Mouse (Mus musculus) heart, postnatal 0 days (tissue): ENCODE measurements at regions not wholly inside any gene's neighbourhood (a gene's known extent, or its start where the extent isn't known, plus 50 kb on each side); places are given as distances from the start of the nearest gene placed in this dataset.
"Not testable (repeated sequence)": the region's sequence is repeated elsewhere in the genome, so short reads cannot be mapped to it uniquely, and the experiment has no call there.

ENCODE experiments used
- ATAC-seq: fragments of 200-750 bp; cut with Nextera tagmentation; 2 replicates; pipeline ENCODE4 v1.8.0; 2017; ENCODE audit warnings: low read depth, moderate number of reproducible peaks, moderate library complexity; ENCODE audit not compliant: insufficient read depth
- DNase-seq: peaks from one replicate; pipeline ENCODE4 v3.0.0-alpha.2; 2016; ENCODE audit warnings: low spot score
- H3K27ac ChIP-seq: fragments of 300-500 bp; sonication (generic); 2 replicates; pipeline ENCODE4 v1.5.1; 2014; ENCODE audit warnings: low read depth, mild to moderate bottlenecking
- H3K27me3 ChIP-seq: fragments of 300-500 bp; sonication (generic); 2 replicates; pipeline ENCODE4 v1.6.1; 2014; ENCODE audit warnings: low read length, mixed read lengths; ENCODE audit not compliant: control insufficient read depth, insufficient read depth
- H3K36me3 ChIP-seq: fragments of 300-500 bp; sonication (generic); replicated peaks from 2 replicates; pipeline ENCODE4 v1.6.1; 2014; ENCODE audit warnings: low read length, mixed read lengths; ENCODE audit not compliant: control insufficient read depth, insufficient read depth
- H3K4me1 ChIP-seq: fragments of 300-500 bp; sonication (generic); 2 replicates; pipeline ENCODE4 v1.6.1; 2014; ENCODE audit warnings: antibody characterized with exemption; ENCODE audit not compliant: control insufficient read depth, insufficient read depth
- H3K4me2 ChIP-seq: fragments of 300-500 bp; sonication (generic); 2 replicates; pipeline ENCODE4 v1.6.1; 2014; ENCODE audit warnings: low read depth, mild to moderate bottlenecking, low read length, moderate library complexity
- H3K4me3 ChIP-seq: fragments of 300-500 bp; sonication (generic); 2 replicates; pipeline ENCODE4 v1.5.1; 2014; ENCODE audit warnings: low read depth, low read length
- H3K9ac ChIP-seq: fragments of 300-500 bp; sonication (generic); replicated peaks from 2 replicates; pipeline ENCODE4 v1.6.1; 2014; ENCODE audit warnings: low read depth, low read length, mixed read lengths
- H3K9me3 ChIP-seq: fragments of 300-500 bp; sonication (generic); replicated peaks from 2 replicates; pipeline ENCODE4 v1.6.1; 2016; ENCODE audit warnings: low read length; ENCODE audit not compliant: control insufficient read depth
- CTCF ChIP-seq: IDR thresholded peaks from 2 replicates; pipeline ENCODE4 v1.5.1; 2016; ENCODE audit warnings: antibody characterized with exemption, control low read depth, low read depth
- EP300 ChIP-seq: IDR thresholded peaks from 2 replicates; pipeline ENCODE4 v1.6.1; 2016; ENCODE audit warnings: antibody characterized with exemption, low read depth
- WGBS: fragments of 180-500 bp; shearing (Covaris S2); extraction: QIAGEN DNeasy Blood & Tissue Kit; methylation state at CpG from one replicate; pipeline ENCODE4 v1.1.7; 2014; 5-methylcytosine and 5-hydroxymethylcytosine counted together

- Histone ChIP-seq H3K27me3 (no peaks in the 10 kb centered on the region), H3K27ac (peak overlapping the region; percentile 58), H3K4me2 (no peak overlapping the region), H3K9ac (no peak overlapping the region), H3K4me3 (no peak overlapping the region), H3K36me3 (no peaks in the 10 kb centered on the region), H3K4me1 (peaks cover 12% of the 10 kb centered on the region; the same call in 1 of the 2 replicates), H3K9me3 (no peaks in the 10 kb centered on the region)
- ATAC-seq (no peak; the same call in 1 of the 2 replicates), DNase-seq (peak; percentile 35)
- TF ChIP-seq CTCF: no peak
- TF ChIP-seq EP300: no peak
- WGBS: 27% methylated on average over 4 of the region's 4 CpGs
These were observed 293.4 kb downstream of the Hace1 start for GRCm38 (mm10) chr10:45871028-45871427.

GRCm38 (mm10) chr10:45872007-45872890 is 294.6 kb downstream of the Hace1 start:
- ATAC-seq: no peak

DNA sequence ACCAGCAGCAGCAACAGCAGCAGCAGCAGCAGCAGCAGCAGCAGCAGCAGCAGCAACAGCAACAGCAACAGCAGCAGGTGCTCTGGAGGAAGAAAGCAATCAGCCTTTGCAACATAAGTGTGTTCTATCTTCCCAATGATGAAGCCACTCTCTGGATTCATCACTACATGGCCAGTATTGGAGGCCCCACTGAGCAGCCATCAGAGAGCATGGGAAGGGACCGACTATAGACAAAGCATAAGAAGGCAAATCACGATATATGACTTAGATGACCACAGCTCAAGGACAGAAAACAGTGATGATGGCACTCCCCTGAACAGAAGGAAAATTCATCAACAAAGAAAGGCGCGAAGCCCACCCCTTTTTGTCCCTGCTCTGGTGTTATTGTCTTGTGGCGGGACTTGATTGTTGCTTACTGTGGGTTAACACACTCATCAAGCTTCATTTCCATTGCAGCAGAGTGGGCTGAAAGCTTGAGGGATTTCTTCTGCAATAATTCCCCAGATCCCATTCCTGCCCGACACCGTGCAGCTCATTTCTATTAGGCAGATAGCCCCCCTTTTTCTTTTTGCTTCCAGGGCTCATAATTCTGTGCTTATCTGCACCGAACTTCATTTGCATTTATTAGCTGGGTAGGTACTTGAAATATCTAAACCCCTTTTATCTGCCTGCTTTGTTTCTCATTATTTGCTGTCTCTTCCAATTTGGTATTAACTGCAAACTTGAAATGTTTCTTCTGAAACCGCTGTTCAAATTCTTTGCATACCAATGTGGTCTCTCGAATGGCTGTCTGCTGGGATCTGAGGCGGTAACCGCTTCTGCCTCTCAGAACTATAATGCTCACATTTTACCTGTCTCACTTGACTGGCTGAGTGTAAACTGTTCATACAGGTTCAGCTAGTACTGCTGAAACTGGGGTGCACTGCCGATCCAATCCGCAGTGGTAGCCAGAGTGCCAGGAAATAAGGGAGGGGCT is 296.5 kb downstream of the Hace1 start:
- DNase-seq: no peak
- H3K9ac ChIP-seq: no peak overlapping the region
- no peak overlapping the region for H3K27ac ChIP-seq
- H3K4me1 ChIP-seq: 0 out of 2 replicates have a peak, but pooled peaks cover 6% of the 10 kb centered on the region
- no peak overlapping the region for H3K4me3 ChIP-seq
- peak overlapping the region; percentile 34; the same call in 1 of the 2 replicates for H3K4me2 ChIP-seq
- TF ChIP-seq EP300: no peak
- no peak for TF ChIP-seq CTCF
- no peaks in the 10 kb centered on the region for H3K36me3 ChIP-seq
- 62% methylated on average over 14 of the region's 14 CpGs for WGBS
- no peaks in the 10 kb centered on the region for H3K27me3 ChIP-seq
- H3K9me3 ChIP-seq: no peaks in the 10 kb centered on the region
- no peak for ATAC-seq

More at GRCm38 (mm10) chr10:45872007-45872890, 294.6 kb downstream of the Hace1 start:
- Histone ChIP-seq H3K4me3 (no peak overlapping the region), H3K27ac (no peak overlapping the region), H3K4me1 (0 out of 2 replicates have a peak, but pooled peaks cover 6% of the 10 kb centered on the region), H3K9ac (no peak overlapping the region), H3K27me3 (no peaks in the 10 kb centered on the region), H3K4me2 (no peak overlapping the region), H3K36me3 (no peaks in the 10 kb centered on the region), H3K9me3 (no peaks in the 10 kb centered on the region)
- 82% methylated on average over 4 of the region's 4 CpGs for WGBS
- no peak for DNase-seq
- TF ChIP-seq EP300: no peak
- no peak for TF ChIP-seq CTCF

DNA sequence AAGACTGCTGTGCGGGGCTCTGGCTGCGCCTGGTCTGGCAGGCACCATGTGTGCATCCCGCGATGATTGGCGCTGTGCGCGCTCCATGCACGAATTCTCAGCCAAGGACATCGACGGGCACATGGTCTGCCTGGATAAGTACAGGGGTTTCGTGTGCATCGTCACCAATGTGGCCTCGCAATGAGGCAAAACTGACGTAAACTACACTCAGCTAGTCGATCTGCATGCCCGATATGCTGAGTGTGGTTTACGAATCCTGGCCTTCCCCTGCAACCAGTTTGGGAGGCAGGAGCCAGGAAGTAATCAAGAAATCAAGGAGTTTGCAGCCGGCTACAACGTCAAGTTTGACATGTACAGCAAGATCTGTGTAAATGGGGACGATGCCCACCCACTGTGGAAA is 297.7 kb downstream of the Hace1 start:
- DNase-seq, H3K27me3 ChIP-seq, H3K9me3 ChIP-seq, ATAC-seq, H3K9ac ChIP-seq, H3K4me1 ChIP-seq, H3K4me2 ChIP-seq, H3K4me3 ChIP-seq, H3K36me3 ChIP-seq, H3K27ac ChIP-seq: not testable (repeated sequence)
- 95% methylated on average over 19 of the region's 20 CpGs for WGBS

GRCm38 (mm10) chr10:45883745-45884144 is 306.1 kb downstream of the Hace1 start:
- Histone ChIP-seq H3K36me3 (no peaks in the 10 kb centered on the region), H3K9ac (no peak overlapping the region), H3K27me3 (no peaks in the 10 kb centered on the region), H3K9me3 (no peaks in the 10 kb centered on the region), H3K4me2 (no peak overlapping the region), H3K27ac (no peak overlapping the region), H3K4me1 (no peaks in the 10 kb centered on the region), H3K4me3 (no peak overlapping the region)
- no peak for TF ChIP-seq CTCF
- no peak for TF ChIP-seq EP300
- 74% methylated on average over 1 of the region's 1 CpGs for WGBS
- no peak for ATAC-seq
- DNase-seq: no peak
